Mouse (Mus musculus) liver, embryonic 15.5 days (tissue): ENCODE results near the gene Olfr776. TPM values are rescaled to one million over a fixed set of nuclear protein-coding genes. Genes with fewer than 3 reads are reported as not detected.
"Not testable (repeated sequence)": the region's sequence is repeated elsewhere in the genome, so short reads cannot be mapped to it uniquely, and the experiment has no call there.

Experiments
- ATAC-seq: fragments of 200-750 bp; cut with Nextera tagmentation; 2 replicates; pipeline ENCODE4 v1.8.0; 2017; ENCODE audit warnings: moderate number of reproducible peaks, mild to moderate bottlenecking, moderate library complexity; ENCODE audit not compliant: insufficient read depth
- H3K27ac ChIP-seq: fragments of 300-500 bp; sonication (generic); replicated peaks from 2 replicates; pipeline ENCODE4 v1.5.1; 2015; ENCODE audit warnings: mild to moderate bottlenecking, inconsistent platforms
- H3K27me3 ChIP-seq: fragments of 300-500 bp; sonication (generic); 2 replicates; pipeline ENCODE4 v1.6.1; 2015; ENCODE audit warnings: mild to moderate bottlenecking, inconsistent platforms
- H3K36me3 ChIP-seq: fragments of 300-500 bp; sonication (generic); replicated peaks from 2 replicates; pipeline ENCODE4 v1.6.1; 2015; ENCODE audit warnings: moderate library complexity, mild to moderate bottlenecking, inconsistent platforms
- H3K4me1 ChIP-seq: fragments of 300-500 bp; sonication (generic); replicated peaks from 2 replicates; pipeline ENCODE4 v1.6.1; 2015; ENCODE audit warnings: inconsistent platforms
- H3K4me2 ChIP-seq: fragments of 300-500 bp; sonication (generic); 2 replicates; pipeline ENCODE4 v1.6.1; 2015; ENCODE audit warnings: moderate library complexity, mild to moderate bottlenecking, inconsistent platforms
- H3K4me3 ChIP-seq: fragments of 300-500 bp; sonication (generic); replicated peaks from 2 replicates; pipeline ENCODE4 v1.5.1; 2015; ENCODE audit warnings: mild to moderate bottlenecking, inconsistent platforms
- H3K9ac ChIP-seq: fragments of 300-500 bp; sonication (generic); 2 replicates; pipeline ENCODE4 v1.6.1; 2015; ENCODE audit warnings: moderate library complexity, mild to moderate bottlenecking, inconsistent platforms
- H3K9me3 ChIP-seq: fragments of 300-500 bp; sonication (generic); replicated peaks from 2 replicates; pipeline ENCODE4 v1.6.1; 2016; ENCODE audit warnings: inconsistent platforms
- WGBS: fragments of 180-500 bp; shearing (Covaris S2); methylation state at CpG from one replicate; pipeline ENCODE4 v1.1.7; 2015; ENCODE audit warnings: mixed read lengths; ENCODE audit not compliant: insufficient replicate concordance; 5-methylcytosine and 5-hydroxymethylcytosine counted together
- polyA plus RNA-seq: library from polyadenylated mRNA; unstranded; fragments of >200 nt; fragmentation: Nextera tagmentation; extraction: Ambion mirVana; gene quantifications from 2 replicates; pipeline ENCODE4 v1.2.1, GENCODE M21; 2015

Gene Olfr776
- not detected in 2 replicates for polyA plus RNA-seq

DNA sequence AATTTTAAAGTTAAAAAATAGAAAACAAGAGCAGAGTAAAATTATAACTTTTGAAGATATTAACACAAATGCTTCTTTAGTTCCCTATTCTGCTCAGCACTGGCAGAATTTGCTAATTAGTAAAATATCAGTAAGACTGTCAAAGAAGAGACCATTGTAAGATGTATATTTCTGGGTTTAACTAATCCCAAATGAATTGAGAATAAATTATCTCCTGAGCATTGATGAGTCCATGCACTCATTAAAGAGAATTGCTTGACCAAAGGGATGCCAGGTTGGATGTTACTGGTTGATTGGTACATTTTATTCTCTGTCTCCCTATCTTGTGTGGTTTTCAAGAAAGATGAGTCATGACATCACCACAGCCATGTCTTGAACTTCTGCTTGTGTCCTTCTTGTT lies at the start of gene Olfr776:
Gene Olfr776 (plus strand): TSS at position 301 of the 400 bp plus-strand sequence.
- no peaks in the 10 kb centered on the region for H3K9me3 ChIP-seq

DNA sequence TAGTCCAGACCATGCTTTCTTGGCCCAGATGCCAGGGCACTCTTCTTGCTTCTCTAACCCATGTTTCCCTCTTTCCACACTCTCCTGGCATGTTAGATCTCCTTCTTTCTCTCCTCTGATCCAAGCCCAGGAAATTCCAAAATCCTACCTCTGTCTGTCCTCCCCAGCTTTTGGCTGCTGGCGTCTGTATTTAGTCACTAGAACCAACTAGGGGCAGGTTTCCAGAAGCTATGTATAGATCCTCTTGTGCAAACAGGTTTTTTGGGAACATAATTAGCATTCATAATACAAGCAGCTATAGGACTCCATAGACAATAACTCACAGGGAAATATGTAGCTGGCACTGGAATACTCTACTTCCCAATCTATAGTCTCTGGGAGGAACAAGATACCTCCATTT lies 28.2 kb upstream of the Olfr776 start:
- H3K9me3 ChIP-seq: no peaks in the 10 kb centered on the region
- no peak overlapping the region for H3K27ac ChIP-seq
- WGBS: 43% methylated on average over 1 of the region's 1 CpGs
- no peaks in the 10 kb centered on the region for H3K27me3 ChIP-seq
- no peaks in the 10 kb centered on the region for H3K4me1 ChIP-seq
- H3K4me2 ChIP-seq: no peak overlapping the region
- no peak overlapping the region for H3K9ac ChIP-seq
- H3K36me3 ChIP-seq: no peaks in the 10 kb centered on the region
- H3K4me3 ChIP-seq: no peak overlapping the region
- no peak for ATAC-seq

More for the DNA sequence above, at the start of gene Olfr776:
- Histone ChIP-seq H3K9ac (no peak within 1 kb of the TSS), H3K27me3 (no peaks in the 10 kb centered on the region), H3K27ac (no peak within 1 kb of the TSS), H3K4me3 (no peak within 1 kb of the TSS), H3K4me2 (no peak within 1 kb of the TSS), H3K4me1 (no peaks in the 10 kb centered on the region), H3K36me3 (no peaks in the 10 kb centered on the region)
- ATAC-seq: no peak

DNA sequence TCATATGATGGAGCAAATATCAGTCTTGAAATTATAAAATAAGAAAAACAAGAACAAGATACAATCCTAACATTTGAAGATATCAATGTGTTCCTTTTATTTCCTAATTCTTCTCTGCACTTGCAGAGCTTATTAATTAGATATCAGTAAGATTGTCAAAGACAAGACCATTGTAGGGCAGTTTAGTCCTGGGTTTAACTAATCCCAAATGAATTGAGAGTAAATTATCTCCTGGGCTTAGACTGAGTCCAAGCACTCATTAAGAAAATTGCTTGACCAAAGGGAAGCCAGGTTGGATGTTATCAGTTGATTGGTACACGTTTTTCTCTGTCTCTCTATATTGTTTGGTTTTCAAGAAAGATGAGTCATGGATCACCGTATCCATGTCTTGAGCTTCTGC lies 23.0 kb upstream of the Olfr776 start, which contains the start of gene Olfr774:
Gene Olfr774 (plus strand): TSS at position 301 of the 400 bp plus-strand sequence.
- no peak within 1 kb of the TSS for H3K4me2 ChIP-seq
- no peak within 1 kb of the TSS for H3K9ac ChIP-seq
- H3K9me3 ChIP-seq: no peaks in the 10 kb centered on the region
- no peak for ATAC-seq
- H3K27me3 ChIP-seq: no peaks in the 10 kb centered on the region
- 60% methylated on average over 2 of the region's 2 CpGs for WGBS
- H3K27ac ChIP-seq: no peak within 1 kb of the TSS
- no peaks in the 10 kb centered on the region for H3K36me3 ChIP-seq
- H3K4me3 ChIP-seq: no peak within 1 kb of the TSS
- no peaks in the 10 kb centered on the region for H3K4me1 ChIP-seq

DNA sequence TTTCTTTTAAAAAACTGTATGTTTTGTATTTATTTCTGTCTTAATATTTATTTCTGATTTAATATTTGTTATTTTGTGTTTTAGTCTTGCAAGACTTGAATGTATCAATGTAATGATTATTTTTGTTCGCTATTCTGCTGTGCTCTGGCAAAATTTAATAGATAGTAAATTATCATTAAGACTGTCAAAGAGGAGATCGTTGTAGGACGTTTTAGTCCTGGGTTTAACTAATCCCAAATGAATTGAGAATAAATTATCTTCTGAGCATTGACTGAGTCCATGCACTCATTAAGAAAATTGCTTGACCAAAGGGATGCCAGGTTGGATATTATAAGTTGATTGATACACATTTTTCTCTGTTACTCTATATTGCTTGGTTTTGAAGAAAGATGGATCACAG lies 10.8 kb upstream of the Olfr776 start, which contains the start of gene Olfr775:
Gene Olfr775 (plus strand): TSS at position 301 of the 400 bp plus-strand sequence.
- no peaks in the 10 kb centered on the region for H3K27me3 ChIP-seq
- no peak within 1 kb of the TSS for H3K27ac ChIP-seq
- no peaks in the 10 kb centered on the region for H3K36me3 ChIP-seq
- H3K9ac ChIP-seq: no peak within 1 kb of the TSS
- H3K4me1 ChIP-seq: no peaks in the 10 kb centered on the region
- WGBS: 48% methylated on average over 3 of the region's 3 CpGs
- no peaks in the 10 kb centered on the region for H3K9me3 ChIP-seq
- H3K4me3 ChIP-seq: no peak within 1 kb of the TSS
- H3K4me2 ChIP-seq: no peak within 1 kb of the TSS
- no peak for ATAC-seq

DNA sequence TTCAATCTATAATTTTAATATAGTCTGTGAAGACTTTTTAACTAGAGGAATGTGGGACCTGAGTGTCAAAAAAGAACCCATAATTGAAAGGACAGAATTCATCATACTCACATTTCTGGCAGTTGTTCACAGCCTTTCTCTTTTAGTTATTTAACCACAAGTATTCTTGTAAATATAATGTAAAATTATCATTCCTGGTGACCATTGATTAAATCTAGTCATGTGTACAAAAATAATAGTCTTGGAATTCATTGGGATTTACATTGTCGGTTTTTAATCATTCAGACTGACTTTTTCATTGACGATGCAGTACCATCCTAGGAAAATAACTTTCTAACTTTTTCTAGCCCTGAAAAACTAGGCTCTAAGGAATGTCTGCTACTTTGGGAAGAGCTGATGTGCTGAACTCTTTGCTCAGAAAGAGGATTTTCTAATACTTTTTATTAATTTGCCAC lies 12.2 kb downstream of the Olfr776 start, which contains the start of gene Olfr777:
Gene Olfr777 (minus strand): TSS at position 405 of the 455 bp plus-strand sequence.
- Histone ChIP-seq H3K9ac (no peak within 1 kb of the TSS), H3K4me1 (no peaks in the 10 kb centered on the region), H3K27ac (no peak within 1 kb of the TSS), H3K36me3 (no peaks in the 10 kb centered on the region), H3K9me3 (no peaks in the 10 kb centered on the region), H3K4me3 (no peak within 1 kb of the TSS), H3K4me2 (no peak within 1 kb of the TSS), H3K27me3 (no peaks in the 10 kb centered on the region)
- WGBS: 62% methylated on average over 2 of the region's 2 CpGs
- ATAC-seq: no peak

DNA sequence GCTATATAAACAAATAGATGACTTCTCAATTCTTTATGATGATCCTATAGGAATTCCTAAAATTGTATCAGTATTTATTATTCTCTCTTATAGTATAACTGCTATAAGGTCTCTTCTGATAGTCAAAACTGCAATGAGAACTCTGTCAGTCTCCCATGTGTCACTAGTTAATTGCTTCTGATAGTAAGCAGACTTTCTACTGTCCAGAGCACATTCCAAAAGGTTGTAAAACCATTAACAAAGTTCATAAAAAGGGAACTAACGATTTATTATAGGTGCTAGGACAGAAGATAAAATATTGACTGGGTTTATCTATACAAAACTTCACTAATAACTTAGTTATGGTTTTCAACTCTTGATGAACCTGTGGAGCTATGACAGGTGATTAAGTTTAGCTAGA lies 54.0 kb downstream of the Olfr776 start:
- 21% methylated on average over 1 of the region's 1 CpGs for WGBS
- not testable (repeated sequence) for H3K9ac ChIP-seq, ATAC-seq, H3K27me3 ChIP-seq, H3K4me1 ChIP-seq, H3K4me2 ChIP-seq, H3K4me3 ChIP-seq, H3K9me3 ChIP-seq, H3K36me3 ChIP-seq, H3K27ac ChIP-seq

DNA sequence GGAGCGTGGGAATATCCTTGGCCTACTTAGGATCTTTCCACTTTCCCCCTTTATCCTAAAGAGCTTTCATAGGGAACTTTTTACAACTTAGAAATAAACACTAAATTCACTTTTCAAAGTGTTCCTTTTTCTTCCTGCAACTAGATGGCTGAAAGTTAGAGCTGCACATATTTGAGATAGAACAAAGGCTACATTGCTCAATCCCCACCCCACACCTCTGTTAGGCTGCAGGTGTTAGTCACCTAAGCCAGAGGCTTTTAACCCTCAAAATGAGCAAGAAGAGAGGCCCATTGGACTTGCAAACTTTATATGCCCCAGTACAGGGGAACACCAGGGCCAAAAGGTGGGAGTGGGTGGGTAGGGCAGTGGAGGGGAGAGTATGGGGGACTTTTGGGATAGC lies 54.6 kb downstream of the Olfr776 start:
- H3K4me3 ChIP-seq, H3K9ac ChIP-seq, H3K9me3 ChIP-seq, ATAC-seq, H3K4me1 ChIP-seq, H3K27me3 ChIP-seq, H3K4me2 ChIP-seq, H3K27ac ChIP-seq, H3K36me3 ChIP-seq: not testable (repeated sequence)
- WGBS: 20% methylated on average over 1 of the region's 1 CpGs

Other genes with a start within 250 kb of the Olfr776 start
- gene Olfr763, start 248.3 kb upstream of the Olfr776 start, polyA plus RNA-seq: not detected in 2 replicates
- not detected in 2 replicates for gene Olfr764-ps1, start 219.2 kb upstream of the Olfr776 start, polyA plus RNA-seq
- gene Olfr765, start 209.1 kb upstream of the Olfr776 start, polyA plus RNA-seq: not detected in 2 replicates
- gene Olfr766-ps1, start 190.2 kb upstream of the Olfr776 start, polyA plus RNA-seq: not detected in 2 replicates
- not detected in 2 replicates for gene Olfr767, start 176.2 kb upstream of the Olfr776 start, polyA plus RNA-seq
- not detected in 2 replicates for gene Olfr768, start 159.8 kb upstream of the Olfr776 start, polyA plus RNA-seq
- not detected in 2 replicates for gene Olfr769, start 141.3 kb upstream of the Olfr776 start, polyA plus RNA-seq
- not detected in 2 replicates for gene Olfr770, start 120.1 kb upstream of the Olfr776 start, polyA plus RNA-seq
- not detected in 2 replicates for gene Olfr771, start 94.4 kb upstream of the Olfr776 start, polyA plus RNA-seq
- gene Olfr772, start 81.2 kb upstream of the Olfr776 start, polyA plus RNA-seq: not detected in 2 replicates
- gene Olfr773, start 71.7 kb upstream of the Olfr776 start, polyA plus RNA-seq: not detected in 2 replicates
- not detected in 2 replicates for gene Olfr774, start 22.9 kb upstream of the Olfr776 start, polyA plus RNA-seq
- gene Olfr775, start 10.7 kb upstream of the Olfr776 start, polyA plus RNA-seq: not detected in 2 replicates
- not detected in 2 replicates for gene Olfr777, start 12.4 kb downstream of the Olfr776 start, polyA plus RNA-seq
- gene Olfr780, start 59.0 kb downstream of the Olfr776 start, polyA plus RNA-seq: not detected in 2 replicates
- gene Olfr781, start 69.7 kb downstream of the Olfr776 start, polyA plus RNA-seq: not detected in 2 replicates
- not detected in 2 replicates for gene Olfr782, start 89.7 kb downstream of the Olfr776 start, polyA plus RNA-seq
- gene Olfr784, start 125.0 kb downstream of the Olfr776 start, polyA plus RNA-seq: not detected in 2 replicates
- not detected in 2 replicates for gene Olfr785, start 146.3 kb downstream of the Olfr776 start, polyA plus RNA-seq
- not detected in 2 replicates for gene Olfr786, start 168.2 kb downstream of the Olfr776 start, polyA plus RNA-seq
- gene Olfr787, start 202.7 kb downstream of the Olfr776 start, polyA plus RNA-seq: not detected in 2 replicates
- gene Olfr788, start 211.9 kb downstream of the Olfr776 start, polyA plus RNA-seq: not detected in 2 replicates
- gene Olfr789, start 225.6 kb downstream of the Olfr776 start, polyA plus RNA-seq: not detected in 2 replicates
- not detected in 2 replicates for gene Olfr790, start 239.4 kb downstream of the Olfr776 start, polyA plus RNA-seq